Mouse (Mus musculus): ENCODE results near the gene Phlda3.

- TF ChIP-seq EP300 (IDR thresholded peaks at IDR 0.05) (no peak), CTCF (IDR thresholded peaks at IDR 0.05) (no peak; the same call in 1 of the 2 replicates)
Measured at GRCm38 (mm10) chr1:135765645-135766591, at the start of gene Phlda3.
